ENCODE assay signal across 8 mouse cellular contexts in genomic region chr14:43924688-43925403, GRCm38 (mm10). TPM values are rescaled to one million over a fixed set of nuclear protein-coding genes. Genes with fewer than 3 reads are reported as not detected.
A peak's percentile ranks its signal among the peaks of the same experiment; 100 is the strongest.
DNase-seq lines count a peak whose midpoint lies in the region; ATAC-seq and TF ChIP-seq lines count a peak whose summit lies in the region.
"Not testable (repeated sequence)": the region's sequence is repeated elsewhere in the genome, so short reads cannot be mapped to it uniquely, and the experiment has no call there.

Gene Gm8113 (plus strand): TSS chr14:43925390.

- not testable (repeated sequence) for H3K27me3 ChIP-seq in G1E (ENCODE audit: insufficient read depth, low read length); hindbrain, embryonic 11.5 days (ENCODE audit: control insufficient read depth, insufficient read depth, low read length); lung, embryonic 14.5 days (ENCODE audit: insufficient read depth, low read length); thymus, adult 2 months (ENCODE audit: control insufficient read depth, insufficient read depth, low read length)

- H3K4me1 ChIP-seq in G1E (ENCODE audit: insufficient read depth, low read depth, low read length); hindbrain, embryonic 11.5 days (replicated peaks; ENCODE audit: control insufficient read depth, insufficient read depth, low read length); lung, embryonic 14.5 days (ENCODE audit: insufficient read depth); olfactory bulb, adult 2 months (ENCODE audit: control insufficient read depth, insufficient read depth, low read length); thymus, adult 2 months (replicated peaks; ENCODE audit: control insufficient read depth, insufficient read depth, low read length): not testable (repeated sequence)

- TF ChIP-seq POLR2A in olfactory bulb, adult 2 months (IDR thresholded peaks at IDR 0.05; ENCODE audit: insufficient read depth, low read depth, low read length); thymus, adult 2 months (IDR thresholded peaks at IDR 0.05; ENCODE audit: control insufficient read depth, extremely low read depth, insufficient read depth, low read length, poor library complexity): not testable (repeated sequence)

- H3K4me3 ChIP-seq in G1E (ENCODE audit: low read depth, low read length) = not testable (repeated sequence)
- peak within 1 kb of the TSS; percentile 42 for H3K4me3 ChIP-seq in hindbrain, embryonic 11.5 days (ENCODE audit: low read depth, low read length)
- H3K4me3 ChIP-seq in lung, embryonic 14.5 days (ENCODE audit: low read depth, low read length) = peak within 1 kb of the TSS; percentile 44
- H3K4me3 ChIP-seq in olfactory bulb, adult 2 months (ENCODE audit: insufficient read depth, low read depth, low read length) = peak within 1 kb of the TSS; percentile 54
- H3K4me3 ChIP-seq in thymus, adult 2 months (ENCODE audit: control insufficient read depth, insufficient read depth, low read length) = peak within 1 kb of the TSS; percentile 84

- H3K4me2 ChIP-seq in hindbrain, embryonic 11.5 days (replicated peaks; ENCODE audit: low read depth, low read length) = peak within 1 kb of the TSS; percentile 28
- H3K4me2 ChIP-seq in lung, embryonic 14.5 days = peak within 1 kb of the TSS; percentile 54

- TF ChIP-seq CTCF in G1E (IDR thresholded peaks at IDR 0.05; ENCODE audit: low read depth, low read length) = peak; percentile 7; the same call in 1 of the 2 replicates
- TF ChIP-seq CTCF in lung, embryonic 14.5 days (IDR thresholded peaks at IDR 0.05; ENCODE audit: low read depth) = peak; percentile 87
- TF ChIP-seq CTCF in olfactory bulb, adult 2 months (IDR thresholded peaks at IDR 0.05; ENCODE audit: insufficient read depth, low read depth, low read length) = peak; percentile 61
- TF ChIP-seq CTCF in thymus, adult 2 months (IDR thresholded peaks at IDR 0.05; ENCODE audit: borderline replicate concordance, control insufficient read depth, extremely low read depth, insufficient read depth, low read length, poor library complexity) = peak; percentile 70; the same call in 1 of the 2 replicates

- H3K27ac ChIP-seq in hindbrain, embryonic 11.5 days (ENCODE audit: low read depth, low read length) = peak within 1 kb of the TSS; percentile 70; the same call in 1 of the 2 replicates
- H3K27ac ChIP-seq in lung, embryonic 14.5 days (ENCODE audit: low read depth) = peak within 1 kb of the TSS; percentile 96
- H3K27ac ChIP-seq in olfactory bulb, adult 2 months (ENCODE audit: insufficient read depth, low read depth, low read length) = not testable (repeated sequence)
- H3K27ac ChIP-seq in thymus, adult 2 months (ENCODE audit: control insufficient read depth, insufficient read depth, low read length) = peak within 1 kb of the TSS; percentile 32; the same call in 1 of the 2 replicates

- ATAC-seq in G1E (ENCODE audit: extremely low read depth, insufficient number of reproducible peaks, low FRiP score, poor library complexity, severe bottlenecking) = not testable (repeated sequence)
- ATAC-seq in hindbrain, embryonic 11.5 days (ENCODE audit: low FRiP score) = peak; percentile 100
- peak; percentile 99 for ATAC-seq in lung, embryonic 14.5 days (ENCODE audit: insufficient read depth)

- not testable (repeated sequence) for H3K36me3 ChIP-seq in G1E (replicated peaks); hindbrain, embryonic 11.5 days (ENCODE audit: control insufficient read depth, insufficient read depth, low read length); lung, embryonic 14.5 days (ENCODE audit: insufficient read depth); thymus, adult 2 months (ENCODE audit: control insufficient read depth, insufficient read depth, low read length)

- WGBS in hindbrain, embryonic 11.5 days = 12% methylated on average over 10 of the region's 10 CpGs
- WGBS in lung, embryonic 14.5 days = 7% methylated on average over 10 of the region's 10 CpGs
- 6% methylated on average over 10 of the region's 10 CpGs for WGBS in olfactory bulb, adult 2 months
- WGBS in thymus, adult 2 months = 11% methylated on average over 10 of the region's 10 CpGs

- DNase-seq in G1E (ENCODE audit: low spot score) = not testable (repeated sequence)
- peak; percentile 67 to 68 for DNase-seq in cerebellum, postnatal 14 days
- peak; percentile 13 to 40 for DNase-seq in frontal cortex, postnatal 10 days (ENCODE audit: low spot score in 2 of 2)
- DNase-seq in hindbrain, embryonic 11.5 days (ENCODE audit: low spot score) = peak; percentile 90
- peak; percentile 25 for DNase-seq in layer of hippocampus, adult 9-11 months
- DNase-seq in lung, embryonic 14.5 days = peak; percentile 97
- DNase-seq in thymus, adult 2 months = peak; percentile 42

- not testable (repeated sequence) for H3K9me3 ChIP-seq in G1E (replicated peaks); hindbrain, embryonic 11.5 days (ENCODE audit: control insufficient read depth, low read length); lung, embryonic 14.5 days (ENCODE audit: low read depth, low read length)

- peak within 1 kb of the TSS; percentile 64 for H3K9ac ChIP-seq in hindbrain, embryonic 11.5 days (ENCODE audit: low read depth, low read length)
- peak within 1 kb of the TSS; percentile 69 for H3K9ac ChIP-seq in lung, embryonic 14.5 days

RNA-seq across cellular contexts. Expression of gene Gm8113, which starts in this region (rescaled TPM):
- not detected in 2 replicates for total RNA-seq in G1E (2014; fragmentation: Nextera tagmentation)
- total RNA-seq in G1E (2017) = 0.05 and 0.06 TPM in 2 replicates
- polyA plus RNA-seq in G1E (2012) = not detected in 2 replicates
- polyA plus RNA-seq in hindbrain, embryonic 11.5 days (2014; fragmentation: Nextera tagmentation; extraction: Ambion mirVana) = 5.8 and 6.2 TPM in 2 replicates
- 34.7 and 39.6 TPM in 2 replicates for polyA plus RNA-seq in lung, embryonic 14.5 days (2014; fragmentation: Nextera tagmentation; extraction: Ambion mirVana)
- polyA plus RNA-seq in olfactory bulb, adult 2 months (2012; ENCODE audit: insufficient read depth, insufficient read length, low replicate concordance, missing spikeins) = not detected in 2 replicates
- polyA plus RNA-seq in thymus, adult 2 months (2012; rRNA removed) = 9.7 and 19.9 TPM in 2 replicates

Comparison
In these comparisons a context has a peak if more than half of its experiments do, and no peak if none do; other contexts are left out.
1. CTCF ChIP-seq: peak in every context shown above with its lines; median percentile 87 in lung, embryonic 14.5 days; 70 in thymus, adult 2 months; 61 in olfactory bulb, adult 2 months; 7 in G1E.